Comparison of ENCODE assay signal across 22 mouse cellular contexts in genomic region chr10:93567066-93567465, GRCm38 (mm10). TPM values are rescaled to one million over a fixed set of nuclear protein-coding genes. Genes with fewer than 3 reads are reported as not detected.
DNase-seq lines count a peak whose midpoint lies in the region; ATAC-seq lines count a peak whose summit lies in the region.
"Had no signal": no experiment of that assay in that cellular context is flagged by ENCODE, and none has a peak within 500 bp of the region (broad histone marks: within the 10 kb centered on the region; RNA-seq: fewer than 3 reads in every experiment).

No protein-coding gene starts in this region.

- H3K27ac ChIP-seq in heart, embryonic 10.5 days, result no peak overlapping the region
- H3K27ac ChIP-seq: embryonic facial prominence, embryonic 10.5 days; embryonic facial prominence, embryonic 12.5 days had no signal

- 81% methylated on average over 10 of the region's 10 CpGs for WGBS in heart, embryonic 10.5 days

- ATAC-seq in granulocyte monocyte progenitor cell, adult 5-6 weeks (replicated peaks; ENCODE audit: poor library complexity, severe bottlenecking), result peak; percentile 43
- ATAC-seq: activated CD4-positive, CD25-positive, alpha-beta regulatory T cell, adult 4 months; forebrain, embryonic 14.5 days; forebrain, embryonic 16.5 days; Patski had no signal

- H3K27me3 ChIP-seq in heart, embryonic 10.5 days (ENCODE audit: insufficient read depth, poor library complexity, severe bottlenecking), result no peaks in the 10 kb centered on the region
- H3K27me3 ChIP-seq: embryonic facial prominence, embryonic 12.5 days; Patski had no signal

- H3K4me3 ChIP-seq in heart, embryonic 10.5 days, result no peak overlapping the region
- H3K4me3 ChIP-seq: embryonic facial prominence, embryonic 10.5 days; embryonic facial prominence, embryonic 12.5 days had no signal

- H3K4me1 ChIP-seq in heart, embryonic 10.5 days, result no peaks in the 10 kb centered on the region
- H3K4me1 ChIP-seq: embryonic facial prominence, embryonic 10.5 days; embryonic facial prominence, embryonic 12.5 days had no signal

- H3K9me3 ChIP-seq in heart, embryonic 10.5 days, result no peaks in the 10 kb centered on the region
- H3K9me3 ChIP-seq: embryonic facial prominence, embryonic 10.5 days; embryonic facial prominence, embryonic 12.5 days; G1E had no signal

- no peaks in the 10 kb centered on the region for H3K36me3 ChIP-seq in heart, embryonic 10.5 days
- H3K36me3 ChIP-seq: embryonic facial prominence, embryonic 10.5 days; embryonic facial prominence, embryonic 12.5 days; G1E had no signal

- DNase-seq in heart, adult 11 months, result peak; percentile 63
- DNase-seq in heart, embryonic 10.5 days (ENCODE audit: low spot score), result no peak
- no peak for DNase-seq in urinary bladder, postnatal 36 days (ENCODE audit: low spot score in 2 of 2)
- DNase-seq in kidney, adult 9 months, result no peak
- DNase-seq: adrenal gland, adult 8-10 months; adrenal gland, postnatal 14 days; adrenal gland, postnatal 36 days; cerebellum, adult 11-12 months; cerebellum, adult 2 months; cerebellum, adult 9-10 months; cerebellum, postnatal 10 days; cerebellum, postnatal 25 days had no signal

RNA-seq across cellular contexts. Expression of gene Snrpf, which starts 22.4 kb away (rescaled TPM):
- polyA plus RNA-seq in heart, embryonic 10.5 days (2016; fragmentation: Nextera tagmentation; extraction: Ambion mirVana), result 108 and 145 TPM in 2 replicates
- total RNA-seq in granulocyte monocyte progenitor cell, adult 5-6 weeks (2014; fragmentation: Nextera tagmentation), result 231 and 253 TPM in 2 replicates
- 215 and 233 TPM in 2 replicates for total RNA-seq in granulocyte monocyte progenitor cell, adult 5-6 weeks (2017)

RNA-seq across cellular contexts. Expression of gene Ccdc38, which starts 26.6 kb away (rescaled TPM):
- 0.17 and 0.35 TPM in 2 replicates for polyA plus RNA-seq in heart, embryonic 10.5 days (2016; fragmentation: Nextera tagmentation; extraction: Ambion mirVana)
- 0.13 TPM in 1 of 2 replicates, not detected in the other for total RNA-seq in granulocyte monocyte progenitor cell, adult 5-6 weeks (2014; fragmentation: Nextera tagmentation)
- 0.26 and 2.6 TPM in 2 replicates for total RNA-seq in granulocyte monocyte progenitor cell, adult 5-6 weeks (2017)
- total RNA-seq: adrenal gland, adult 18-20 months; adrenal gland, postnatal 14 days; adrenal gland, postnatal 36 days had no signal
- polyA plus RNA-seq: cortical plate, adult 2 months; G1E had no signal

RNA-seq across cellular contexts. Expression of gene Amdhd1, which starts 27.2 kb away (rescaled TPM):
- 0.26 and 1.5 TPM in 2 replicates for polyA plus RNA-seq in heart, embryonic 10.5 days (2016; fragmentation: Nextera tagmentation; extraction: Ambion mirVana)
- not detected in 2 replicates for total RNA-seq in granulocyte monocyte progenitor cell, adult 5-6 weeks (2014; fragmentation: Nextera tagmentation)
- total RNA-seq in granulocyte monocyte progenitor cell, adult 5-6 weeks (2017), result 0.65 TPM in 1 of 2 replicates, not detected in the other
- total RNA-seq: adrenal gland, adult 18-20 months; G1E had no signal
- polyA plus RNA-seq: cerebellum, adult 2 months; G1E had no signal
